Mouse (Mus musculus) urinary bladder, postnatal 10 days (tissue): ENCODE results near the gene Agbl3.

Experiments used
- DNase-seq: peaks from one replicate; pipeline ENCODE4 v3.0.0; 2022; ENCODE audit warnings: low spot score

The Agbl3 gene

DNA sequence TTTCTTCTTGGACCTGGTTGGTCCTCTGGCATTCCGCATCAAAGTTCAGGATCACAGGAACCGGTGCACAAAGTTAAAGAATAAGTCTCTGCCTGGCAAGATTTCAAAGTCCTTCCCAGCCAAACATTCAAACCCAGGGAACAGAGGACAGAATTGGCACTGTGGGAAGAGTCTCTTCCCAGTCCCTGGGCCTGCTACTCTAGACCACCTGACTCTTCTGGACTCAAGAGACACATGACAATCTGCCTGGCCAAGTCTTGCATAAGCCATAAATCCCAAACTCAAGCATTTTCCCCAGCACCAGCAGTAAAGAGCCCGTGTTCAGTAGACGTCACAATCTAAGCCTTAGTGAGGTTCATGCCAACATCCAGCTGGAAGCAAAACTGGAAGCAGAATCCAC is 126.4 kb downstream of the Agbl3 start:
- DNase-seq = no peak

DNA sequence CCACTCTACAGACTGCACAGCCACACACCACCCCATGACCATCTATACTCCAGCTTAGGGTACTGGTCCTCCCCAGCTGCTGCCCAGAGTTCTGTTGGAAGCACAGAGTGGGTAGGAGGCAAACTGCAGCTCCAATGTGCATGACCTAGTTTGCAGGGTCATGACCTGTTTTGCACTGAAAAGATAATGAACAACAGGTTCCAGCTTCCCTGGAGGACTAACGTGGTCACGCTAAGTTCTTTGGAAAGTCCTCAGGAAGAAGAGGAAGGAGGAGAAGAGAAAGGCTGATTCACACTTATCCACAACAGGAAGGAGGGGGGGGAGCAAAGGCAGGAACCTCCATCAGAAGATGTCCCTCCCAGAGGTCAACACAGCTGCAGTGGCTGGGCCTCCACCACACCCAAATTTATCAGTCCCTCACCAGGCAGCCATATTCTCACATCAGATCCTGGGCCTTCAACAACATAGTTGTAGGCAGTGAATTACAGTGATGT is 126.9 kb downstream of the Agbl3 start:
- DNase-seq = no peak

DNA sequence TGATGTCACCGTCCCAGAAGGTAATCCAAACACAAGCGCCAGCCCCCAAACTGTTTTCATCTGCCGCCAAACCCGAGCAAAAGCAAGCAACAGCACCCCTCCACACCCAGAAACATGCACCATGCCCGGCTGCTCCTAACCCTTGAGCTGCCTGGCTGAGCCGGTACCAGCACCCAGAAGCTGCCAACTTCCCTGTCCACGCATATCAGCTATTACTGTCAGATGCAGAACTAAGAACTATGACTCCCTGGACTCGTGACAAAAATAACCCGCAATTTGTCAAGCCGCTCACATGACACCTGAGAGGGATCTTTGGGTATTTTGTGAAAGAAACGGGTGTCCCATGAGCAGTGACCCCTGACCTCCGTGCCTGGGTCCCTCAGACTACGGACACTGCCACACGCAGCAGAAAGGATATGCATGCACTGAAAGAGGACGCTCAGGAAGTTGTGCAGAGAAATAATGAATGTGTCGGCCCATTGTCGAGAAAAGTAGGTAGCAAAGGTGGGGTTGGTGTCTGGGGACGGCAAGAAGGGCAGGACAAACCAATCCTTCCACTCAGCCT is 127.5 kb downstream of the Agbl3 start:
- no peak for DNase-seq
